Mouse (Mus musculus): ENCODE results near the gene Sfta2. TPM values are rescaled to one million over a fixed set of nuclear protein-coding genes. Genes with fewer than 3 reads are reported as not detected.
A peak's percentile ranks its signal among the peaks of the same experiment; 100 is the strongest.

Gene Sfta2
- total and polyA plus RNA-seq, 2 experiments = not detected

- 62% methylated on average over 13 of the region's 13 CpGs for WGBS
- Histone ChIP-seq H3K27me3 (ENCODE audit: control insufficient read depth, insufficient read depth, low read length) (no peaks in the 10 kb centered on the region), H3K9ac (ENCODE audit: low read depth, low read length) (no peak within 1 kb of the TSS), H3K36me3 (ENCODE audit: control insufficient read depth, insufficient read depth, low read length) (no peaks in the 10 kb centered on the region), H3K79me2 (ENCODE audit: control insufficient read depth, insufficient read depth, low read length) (no peaks in the 10 kb centered on the region), H3K4me3 (ENCODE audit: insufficient read depth, low read depth, low read length) (no peak within 1 kb of the TSS), H3K27ac (replicated peaks; ENCODE audit: insufficient read depth, low read depth, low read length) (no peak within 1 kb of the TSS), H3K4me1 (ENCODE audit: control insufficient read depth, insufficient read depth, low read length) (no peaks in the 10 kb centered on the region)
- no peak for DNase-seq (ENCODE audit: extremely low read depth, low read depth, low spot score)
- no peak for TF ChIP-seq CTCF (IDR thresholded peaks at IDR 0.05; ENCODE audit: low read depth, low read length)
- no peak for TF ChIP-seq POLR2A (IDR thresholded peaks at IDR 0.05; ENCODE audit: extremely low read depth, insufficient read depth, low read length)
These were observed 42.4 kb downstream of the Sfta2 start, which contains the start of gene Mucl3 for GRCm38 (mm10) chr17:35643609-35644236. TSS of gene Mucl3 (minus strand) at chr17:35643695.

GRCm38 (mm10) chr17:35649429-35649828 is 48.1 kb downstream of the Sfta2 start:
- WGBS = 58% methylated on average over 2 of the region's 2 CpGs
- H3K27me3 ChIP-seq (ENCODE audit: control insufficient read depth, insufficient read depth, low read length) = no peaks in the 10 kb centered on the region
- H3K4me1 ChIP-seq (ENCODE audit: control insufficient read depth, insufficient read depth, low read length) = no peaks in the 10 kb centered on the region
- no peaks in the 10 kb centered on the region for H3K79me2 ChIP-seq (ENCODE audit: control insufficient read depth, insufficient read depth, low read length)
- H3K36me3 ChIP-seq (ENCODE audit: control insufficient read depth, insufficient read depth, low read length) = no peaks in the 10 kb centered on the region
- TF ChIP-seq POLR2A (IDR thresholded peaks at IDR 0.05; ENCODE audit: extremely low read depth, insufficient read depth, low read length) = no peak
- no peak for TF ChIP-seq CTCF (IDR thresholded peaks at IDR 0.05; ENCODE audit: low read depth, low read length)
- no peak overlapping the region for H3K4me3 ChIP-seq (ENCODE audit: insufficient read depth, low read depth, low read length)
- no peak overlapping the region for H3K27ac ChIP-seq (replicated peaks; ENCODE audit: insufficient read depth, low read depth, low read length)
- no peak overlapping the region for H3K9ac ChIP-seq (ENCODE audit: low read depth, low read length)
- DNase-seq (ENCODE audit: extremely low read depth, low read depth, low spot score) = no peak

GRCm38 (mm10) chr17:35653086-35653485 is 51.7 kb downstream of the Sfta2 start:
- WGBS = 86% methylated on average over 2 of the region's 2 CpGs

GRCm38 (mm10) chr17:35665957-35666515 is 64.7 kb downstream of the Sfta2 start:
- H3K27ac ChIP-seq (replicated peaks; ENCODE audit: insufficient read depth, low read depth, low read length) = no peak overlapping the region
- H3K9ac ChIP-seq (ENCODE audit: low read depth, low read length) = no peak overlapping the region
- 88% methylated on average over 17 of the region's 17 CpGs for WGBS
- DNase-seq (ENCODE audit: extremely low read depth, low read depth, low spot score) = peak; percentile 15
- no peaks in the 10 kb centered on the region for H3K27me3 ChIP-seq (ENCODE audit: control insufficient read depth, insufficient read depth, low read length)
- H3K36me3 ChIP-seq (ENCODE audit: control insufficient read depth, insufficient read depth, low read length) = no peaks in the 10 kb centered on the region; the same call in 1 of the 2 replicates
- 0 out of 2 replicates have a peak, but pooled peaks cover 2% of the 10 kb centered on the region for H3K4me1 ChIP-seq (ENCODE audit: control insufficient read depth, insufficient read depth, low read length)
- no peaks in the 10 kb centered on the region for H3K79me2 ChIP-seq (ENCODE audit: control insufficient read depth, insufficient read depth, low read length)
- no peak for TF ChIP-seq POLR2A (IDR thresholded peaks at IDR 0.05; ENCODE audit: extremely low read depth, insufficient read depth, low read length)
- TF ChIP-seq CTCF (IDR thresholded peaks at IDR 0.05; ENCODE audit: low read depth, low read length) = peak; percentile 35; the same call in 1 of the 2 replicates
- no peak overlapping the region for H3K4me3 ChIP-seq (ENCODE audit: insufficient read depth, low read depth, low read length)

More at GRCm38 (mm10) chr17:35653086-35653485, 51.7 kb downstream of the Sfta2 start:
- Histone ChIP-seq H3K4me3 (ENCODE audit: insufficient read depth, low read depth, low read length) (no peak overlapping the region), H3K4me1 (ENCODE audit: control insufficient read depth, insufficient read depth, low read length) (no peaks in the 10 kb centered on the region), H3K9ac (ENCODE audit: low read depth, low read length) (no peak overlapping the region), H3K36me3 (ENCODE audit: control insufficient read depth, insufficient read depth, low read length) (peaks cover 4% of the 10 kb centered on the region; the same call in 1 of the 2 replicates), H3K27me3 (ENCODE audit: control insufficient read depth, insufficient read depth, low read length) (no peaks in the 10 kb centered on the region), H3K79me2 (ENCODE audit: control insufficient read depth, insufficient read depth, low read length) (no peaks in the 10 kb centered on the region), H3K27ac (replicated peaks; ENCODE audit: insufficient read depth, low read depth, low read length) (no peak overlapping the region)
- no peak for TF ChIP-seq POLR2A (IDR thresholded peaks at IDR 0.05; ENCODE audit: extremely low read depth, insufficient read depth, low read length)
- no peak for TF ChIP-seq CTCF (IDR thresholded peaks at IDR 0.05; ENCODE audit: low read depth, low read length)
- no peak for DNase-seq (ENCODE audit: extremely low read depth, low read depth, low spot score)

- peak; percentile 2 for DNase-seq (ENCODE audit: extremely low read depth, low read depth, low spot score)
- WGBS = 7% methylated on average over 13 of the region's 13 CpGs
- TF ChIP-seq CTCF (IDR thresholded peaks at IDR 0.05; ENCODE audit: low read depth, low read length) (no peak), POLR2A (IDR thresholded peaks at IDR 0.05; ENCODE audit: extremely low read depth, insufficient read depth, low read length) (no peak)
- peak overlapping the region; percentile 16; the same call in 1 of the 2 replicates for H3K27ac ChIP-seq (replicated peaks; ENCODE audit: insufficient read depth, low read depth, low read length)
- no peaks in the 10 kb centered on the region for H3K79me2 ChIP-seq (ENCODE audit: control insufficient read depth, insufficient read depth, low read length)
- H3K4me3 ChIP-seq (ENCODE audit: insufficient read depth, low read depth, low read length) = peak overlapping the region; percentile 66
- peak overlapping the region; percentile 79 for H3K9ac ChIP-seq (ENCODE audit: low read depth, low read length)
- H3K27me3 ChIP-seq (ENCODE audit: control insufficient read depth, insufficient read depth, low read length) = no peaks in the 10 kb centered on the region
- no peaks in the 10 kb centered on the region; the same call in 1 of the 2 replicates for H3K36me3 ChIP-seq (ENCODE audit: control insufficient read depth, insufficient read depth, low read length)
- H3K4me1 ChIP-seq (ENCODE audit: control insufficient read depth, insufficient read depth, low read length) = 0 out of 2 replicates have a peak, but pooled peaks cover 2% of the 10 kb centered on the region
These were observed 65.5 kb downstream of the Sfta2 start for GRCm38 (mm10) chr17:35666851-35667256.

All from liver, adult 2 months (tissue).